Mouse (Mus musculus): ENCODE results near the gene Foxp1. TPM values are rescaled to one million over a fixed set of nuclear protein-coding genes. Genes with fewer than 3 reads are reported as not detected.
A peak's percentile ranks its signal among the peaks of the same experiment; 100 is the strongest.

Foxp1 gene
- total RNA-seq, 2 experiments from 2014 or later: 94.3 to 100 TPM

- no peak for DNase-seq (ENCODE audit: low spot score in 2 of 2)
Observed at GRCm38 (mm10) chr6:99004255-99004997, 518.1 kb downstream of the Foxp1 start.

GRCm38 (mm10) chr6:99003108-99003709 is 519.3 kb downstream of the Foxp1 start:
- no peak for DNase-seq (ENCODE audit: low spot score in 2 of 2)

DNA sequence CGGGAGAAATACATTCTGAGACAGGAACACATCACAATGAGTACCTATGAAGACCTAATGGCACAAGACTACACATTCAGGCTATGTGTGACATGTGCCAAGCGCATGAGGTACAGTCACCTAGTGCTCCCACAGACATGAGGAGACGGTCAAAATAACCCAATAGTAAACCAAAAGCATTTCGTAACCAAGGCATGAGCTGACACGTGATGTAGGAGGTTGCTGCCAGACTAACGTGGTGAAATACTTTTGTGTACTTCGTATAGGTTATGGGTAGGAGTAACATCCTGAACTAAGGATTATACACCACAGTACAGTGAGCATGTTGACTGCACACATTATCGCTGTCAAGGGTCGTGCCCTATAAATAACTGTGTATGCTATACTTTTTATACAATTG is 520.9 kb downstream of the Foxp1 start:
- DNase-seq (ENCODE audit: low spot score in 2 of 2): no peak

DNA sequence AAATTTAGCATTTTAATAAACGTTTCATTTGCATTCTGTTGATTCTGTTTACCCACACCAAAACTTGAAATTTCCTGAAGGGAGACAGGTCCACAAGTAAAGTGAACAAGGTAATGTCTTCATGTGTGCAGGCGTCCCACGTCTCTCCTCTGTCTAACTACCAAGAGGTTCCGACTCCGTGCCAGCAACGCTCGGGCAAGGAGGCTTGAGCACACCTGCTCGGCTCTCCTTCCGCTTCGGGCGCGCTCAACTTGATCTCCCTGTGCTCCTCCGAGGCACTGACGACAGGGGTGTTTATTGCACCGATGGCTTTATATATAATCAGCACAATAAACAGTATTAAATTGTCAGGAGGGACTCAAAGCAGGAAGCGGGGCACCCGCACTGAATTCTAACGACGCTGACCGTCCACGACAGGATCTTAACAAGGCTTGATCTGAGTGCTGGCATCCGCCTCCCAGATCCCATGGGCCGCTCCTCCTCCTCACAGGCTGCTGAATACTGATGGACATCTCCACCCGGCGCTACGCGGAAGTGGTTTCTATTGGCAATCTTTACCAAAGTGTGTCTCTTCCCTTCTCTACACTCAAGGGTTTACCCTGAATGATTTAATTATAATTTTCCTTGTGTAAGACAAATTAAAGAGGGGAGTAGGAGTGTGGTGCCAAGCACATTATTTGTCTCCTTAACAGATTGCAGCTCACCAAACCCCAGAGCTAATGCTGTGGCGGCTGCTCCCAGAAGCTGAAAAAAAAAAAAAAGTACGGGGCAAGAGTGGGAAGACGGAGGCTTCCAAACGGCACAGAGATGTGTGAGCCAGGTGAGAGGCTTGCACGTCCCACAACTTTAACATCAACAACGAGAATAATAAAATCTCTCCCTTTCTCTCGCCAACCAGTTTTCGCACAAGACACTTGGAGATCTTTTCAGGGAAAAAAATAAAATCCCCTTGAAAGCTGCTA is 523.3 kb downstream of the Foxp1 start:
- DNase-seq (ENCODE audit: low spot score in 2 of 2): peak; percentile 23 to 47

GRCm38 (mm10) chr6:98997742-98998141 is 524.8 kb downstream of the Foxp1 start:
- no peak for DNase-seq (ENCODE audit: low spot score in 2 of 2)

DNA sequence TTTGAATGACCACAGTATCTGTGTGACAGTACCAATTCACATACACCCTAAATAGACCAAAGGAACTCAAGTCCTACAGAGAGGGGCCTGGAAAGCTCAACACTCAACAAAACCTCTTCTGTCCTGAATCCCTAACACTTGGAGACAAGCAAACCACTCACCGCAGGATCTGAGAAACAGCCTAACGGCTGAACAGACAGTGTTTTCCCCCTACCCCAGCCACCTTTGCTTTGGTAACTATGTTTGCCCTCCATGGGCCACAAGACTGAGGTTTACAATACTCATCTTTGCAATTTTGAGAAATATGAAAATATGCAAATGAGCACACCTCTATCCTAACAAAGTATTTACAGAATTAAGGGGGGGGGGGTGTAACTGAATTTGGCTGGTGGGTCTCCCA is 525.7 kb downstream of the Foxp1 start:
- DNase-seq (ENCODE audit: low spot score in 2 of 2): no peak

DNA sequence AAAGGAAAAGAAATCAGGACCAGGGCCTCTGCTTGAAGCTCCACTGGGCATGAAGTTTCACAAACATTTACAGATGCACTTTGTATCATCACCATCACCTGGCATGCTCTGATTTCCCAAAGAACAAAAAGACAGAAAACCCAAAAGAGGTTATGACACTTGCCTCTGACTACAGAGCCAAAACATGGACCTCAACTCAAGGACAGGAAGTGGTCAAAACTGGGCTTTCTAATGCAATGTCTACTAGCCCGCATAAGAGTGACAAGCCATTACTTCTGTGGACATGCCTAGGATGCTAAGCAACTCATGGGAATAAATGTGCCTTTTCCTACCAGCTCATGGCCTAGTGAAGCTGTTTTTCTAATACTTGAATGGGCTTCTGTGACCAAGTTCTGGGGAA is 526.2 kb downstream of the Foxp1 start:
- no peak for DNase-seq (ENCODE audit: low spot score in 2 of 2)

GRCm38 (mm10) chr6:98995681-98996080 is 526.8 kb downstream of the Foxp1 start:
- no peak for DNase-seq (ENCODE audit: low spot score in 2 of 2)

DNA sequence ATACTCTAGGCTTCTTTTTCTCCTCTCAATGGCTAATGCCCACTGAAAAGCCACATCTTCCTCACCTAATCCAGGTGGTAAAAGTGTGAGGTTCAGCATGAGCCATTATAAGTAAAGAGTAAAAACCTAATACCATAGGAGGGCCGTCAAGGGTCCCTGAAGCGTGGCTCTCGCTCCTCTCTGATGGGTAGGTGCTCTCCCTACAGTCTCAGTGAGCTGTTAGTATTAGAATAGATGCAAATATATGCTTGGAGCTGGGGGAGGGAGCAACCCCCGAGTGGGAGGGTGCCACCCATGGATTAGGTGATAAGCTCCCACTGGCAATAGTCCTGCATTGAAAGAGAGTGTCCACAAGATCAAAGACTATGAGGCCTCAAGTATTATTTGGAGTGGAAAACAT is 527.6 kb downstream of the Foxp1 start:
- no peak for DNase-seq (ENCODE audit: low spot score in 2 of 2)

DNA sequence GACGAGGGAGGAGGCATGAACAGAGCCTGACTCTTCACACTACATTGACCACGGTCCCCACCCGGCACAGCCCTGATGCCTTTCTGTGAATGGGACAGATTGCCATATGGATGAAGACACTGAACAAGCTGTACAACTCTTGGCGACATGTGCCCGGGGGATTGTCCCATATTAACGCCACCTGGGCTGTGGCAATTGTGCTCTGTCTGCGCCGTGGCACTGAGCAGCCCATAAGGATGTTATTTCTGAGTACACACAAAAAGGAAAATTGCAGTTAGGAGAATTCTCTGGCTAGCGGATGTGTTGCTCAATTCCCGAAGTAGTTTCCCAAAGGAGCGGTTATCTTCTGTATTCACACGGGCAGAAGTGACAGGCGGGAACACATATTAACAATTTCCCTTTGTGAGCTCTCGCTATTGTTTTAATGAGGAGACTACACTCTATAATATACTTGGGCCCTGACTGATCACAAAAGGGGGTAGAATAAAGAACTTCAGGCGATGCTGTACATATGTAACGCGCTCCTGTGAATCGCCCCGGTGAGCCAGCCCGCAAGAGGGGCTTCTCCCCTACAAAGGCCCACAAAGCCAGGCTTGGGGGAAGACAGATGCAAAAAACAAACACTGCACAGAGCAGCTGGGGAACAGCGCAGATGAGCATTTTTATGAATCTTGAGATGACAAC is 528.3 kb downstream of the Foxp1 start:
- peak; percentile 35 to 52 for DNase-seq (ENCODE audit: low spot score in 2 of 2)

DNA sequence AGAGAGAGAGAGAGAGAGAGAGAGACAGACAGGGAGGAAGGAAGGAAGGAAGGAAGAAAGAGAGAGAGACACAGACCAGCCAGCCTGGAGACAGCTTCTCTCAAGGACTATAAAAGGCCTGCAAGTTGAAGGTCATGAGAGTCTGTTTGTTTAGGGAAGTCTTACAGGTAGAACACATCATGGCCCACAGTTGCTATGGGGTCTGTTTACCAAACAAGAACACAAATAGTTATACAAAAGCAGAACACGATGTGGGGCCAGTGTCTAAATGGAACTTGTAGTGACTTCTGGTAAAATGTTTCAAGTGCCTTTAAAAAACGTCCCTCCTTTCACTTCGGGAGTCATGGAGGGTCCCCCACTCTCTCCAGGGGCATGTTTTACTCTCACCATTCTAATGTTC is 529.3 kb downstream of the Foxp1 start:
- DNase-seq (ENCODE audit: low spot score in 2 of 2): no peak

DNA sequence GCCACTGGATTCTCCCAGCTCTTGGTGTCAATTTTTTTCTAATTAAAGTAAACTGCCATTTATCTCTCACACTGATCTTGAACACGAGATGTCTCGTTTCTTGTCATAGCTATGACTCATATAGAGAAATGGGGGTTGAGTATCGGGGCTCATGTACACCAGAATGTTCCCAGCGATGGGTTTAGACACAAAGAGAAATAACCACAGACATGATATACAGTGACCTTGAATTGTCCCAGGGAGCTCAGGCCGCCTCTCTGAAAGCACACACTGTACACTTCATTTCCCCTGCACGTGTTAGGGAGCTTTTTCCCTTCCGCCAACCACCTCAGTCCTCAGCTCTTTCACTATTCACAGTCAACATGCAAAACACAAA is 529.8 kb downstream of the Foxp1 start:
- DNase-seq (ENCODE audit: low spot score in 2 of 2): no peak

- no peak for DNase-seq (ENCODE audit: low spot score in 2 of 2)
Observed at GRCm38 (mm10) chr6:98991900-98992771, 530.4 kb downstream of the Foxp1 start.

- no peak for DNase-seq (ENCODE audit: low spot score in 2 of 2)
Observed at GRCm38 (mm10) chr6:98987533-98988169, 534.9 kb downstream of the Foxp1 start.

DNA sequence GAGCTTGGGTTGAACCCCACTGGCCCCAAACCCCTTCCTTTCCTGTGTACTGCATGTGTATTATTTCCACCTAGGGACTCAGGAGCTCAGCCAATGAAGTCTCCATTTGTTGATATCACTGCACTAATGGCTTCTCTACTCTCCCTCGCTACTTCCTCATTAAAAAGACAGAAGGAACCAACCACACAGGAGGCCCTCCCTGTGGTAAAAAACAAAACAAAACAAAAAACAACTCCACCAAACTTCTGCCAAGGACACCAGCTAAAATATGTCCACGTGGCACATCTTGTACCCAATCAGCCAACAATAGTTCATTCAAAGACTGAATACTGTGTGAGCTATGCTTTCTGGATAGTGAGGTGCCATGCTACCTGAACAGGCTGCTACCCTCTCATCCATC is 537.1 kb downstream of the Foxp1 start:
- DNase-seq (ENCODE audit: low spot score in 2 of 2): no peak

DNA sequence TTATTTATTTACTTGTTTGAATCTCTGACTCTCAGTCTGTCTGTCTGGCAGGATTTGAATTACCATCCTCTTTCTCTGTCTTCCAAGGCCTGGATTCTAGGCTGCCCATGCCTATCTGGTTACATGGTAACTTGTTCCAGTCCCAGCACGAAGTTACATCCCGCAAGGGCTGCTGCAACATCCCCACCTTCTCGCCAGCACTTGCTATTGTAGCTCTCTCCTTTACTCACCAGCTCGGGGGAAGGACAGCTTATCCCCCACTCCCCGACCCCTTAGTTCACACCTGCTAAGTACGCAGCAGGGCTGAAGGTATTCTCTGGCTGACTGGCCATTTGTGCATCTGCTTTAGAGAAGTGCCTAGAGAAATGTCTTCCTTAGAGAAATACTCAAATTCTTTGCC is 537.9 kb downstream of the Foxp1 start:
- no peak for DNase-seq (ENCODE audit: low spot score in 2 of 2)

DNA sequence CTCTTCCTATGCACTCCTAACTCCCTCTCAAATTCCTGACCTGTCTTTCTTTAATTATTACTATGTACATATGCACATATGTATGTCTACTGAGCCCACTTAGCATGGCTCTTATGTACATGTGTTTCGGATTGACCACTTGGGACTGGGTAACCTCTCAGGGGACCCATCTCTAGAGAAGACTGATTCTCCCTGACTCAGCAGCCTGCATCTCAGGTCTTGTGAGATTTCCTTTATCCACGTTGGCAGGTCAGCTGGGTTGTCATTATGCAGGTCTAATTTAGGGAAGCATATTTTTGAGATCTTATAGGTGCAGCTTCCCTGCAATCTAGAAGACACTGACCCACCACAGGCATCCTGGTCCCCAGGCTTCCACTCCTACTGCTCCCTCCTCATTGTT is 538.5 kb downstream of the Foxp1 start:
- no peak for DNase-seq (ENCODE audit: low spot score in 2 of 2)

GRCm38 (mm10) chr6:98983311-98983838 is 539.1 kb downstream of the Foxp1 start:
- DNase-seq (ENCODE audit: low spot score in 2 of 2): no peak

- DNase-seq (ENCODE audit: low spot score in 2 of 2): no peak
Observed at GRCm38 (mm10) chr6:98981265-98981664, 541.3 kb downstream of the Foxp1 start.

- no peak for DNase-seq (ENCODE audit: low spot score in 2 of 2)
Observed at GRCm38 (mm10) chr6:98980432-98980831, 542.1 kb downstream of the Foxp1 start.

All from layer of hippocampus, adult 18-20 months (tissue).